Mouse (Mus musculus) inflammation-experienced regulatory T-cells (primary cell): Measurements from ENCODE around the gene Eci2. TPM values are rescaled to one million over a fixed set of nuclear protein-coding genes. Genes with fewer than 3 reads are reported as not detected.

Source experiments
- polyA plus RNA-seq, 2 experiments: library from polyadenylated mRNA; unstranded; fragments of 100-300 nt; shearing (Covaris generic); gene quantifications; one replicate each; pipeline ENCODE4 v1.2.1; 2017

The Eci2 gene
- polyA plus RNA-seq = 10 to 100 TPM; 50.8 to 58.0 TPM

GRCm38 (mm10) chr13:35026879-35027278 is at the start of gene Eci2:
TSS of gene Eci2 (minus strand) at chr13:35027096.

GRCm38 (mm10) chr13:34963511-34964397 is 63.1 kb downstream of the Eci2 start, which contains the start of gene Eci3:
TSS of gene Eci3 (minus strand) at chr13:34963810.

Other genes with a start within 250 kb of the Eci2 start
- gene Prpf4b, start 151.8 kb downstream of the Eci2 start, polyA plus RNA-seq = 10 to 100 TPM; 96.1 to 96.5 TPM
- under 1 TPM in 1 of 2 experiments, not detected in 1; 0.95 TPM for gene Fam217a, start 102.8 kb downstream of the Eci2 start, polyA plus RNA-seq
- gene 4933417A18Rik, start 102.7 kb downstream of the Eci2 start, polyA plus RNA-seq = not detected
- gene Eci3, start 63.3 kb downstream of the Eci2 start, polyA plus RNA-seq = under 1 TPM in 1 of 2 experiments, not detected in 1; 0.77 TPM